Mouse (Mus musculus): ENCODE results near the gene Vav2. TPM values are rescaled to one million over a fixed set of nuclear protein-coding genes. Genes with fewer than 3 reads are reported as not detected.

Gene Vav2
- polyA plus RNA-seq, 1 experiment: 30.9 TPM

DNA sequence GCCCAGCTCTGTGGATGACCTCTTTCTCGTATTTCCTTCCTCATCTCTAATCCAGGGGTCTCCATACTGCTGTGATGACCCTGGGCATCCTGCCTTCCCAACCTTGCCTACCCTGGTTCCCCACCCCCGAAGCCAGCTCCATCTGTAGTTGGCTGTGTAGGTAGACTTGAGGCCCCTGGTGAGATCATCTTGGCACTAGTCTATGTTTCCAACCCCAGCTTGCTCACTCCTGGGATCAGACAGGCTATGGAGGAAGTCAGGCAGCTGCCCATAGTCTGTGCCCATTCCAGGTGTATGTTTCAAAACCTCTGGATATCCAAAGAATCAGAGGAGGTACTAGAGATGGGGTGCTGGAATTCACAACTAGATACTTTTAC, 179.4 kb downstream of the Vav2 start:
- peaks cover 7% of the 10 kb centered on the region for H3K4me1 ChIP-seq (ENCODE audit: control insufficient read depth, insufficient read depth, low read length)
- WGBS: 17% methylated on average over 2 of the region's 2 CpGs
- no peak for DNase-seq
- TF ChIP-seq POLR2A (IDR thresholded peaks at IDR 0.05; ENCODE audit: borderline replicate concordance, extremely low read depth, low read depth, low read length): no peak
- TF ChIP-seq CTCF (IDR thresholded peaks at IDR 0.05; ENCODE audit: insufficient read depth, low read length): no peak
- H3K4me3 ChIP-seq (replicated peaks; ENCODE audit: extremely low read depth, low read depth, low read length): no peak overlapping the region

GRCm38 (mm10) chr2:27246712-27247486, 179.9 kb downstream of the Vav2 start:
- peak; percentile 80 for DNase-seq
- H3K4me3 ChIP-seq (replicated peaks; ENCODE audit: extremely low read depth, low read depth, low read length): peak overlapping the region; percentile 21
- peak; percentile 59; the same call in 1 of the 2 replicates for TF ChIP-seq POLR2A (IDR thresholded peaks at IDR 0.05; ENCODE audit: borderline replicate concordance, extremely low read depth, low read depth, low read length)
- TF ChIP-seq CTCF (IDR thresholded peaks at IDR 0.05; ENCODE audit: insufficient read depth, low read length): peak; percentile 10; the same call in 1 of the 2 replicates
- 14% methylated on average over 7 of the region's 7 CpGs for WGBS
- peaks cover 7% of the 10 kb centered on the region for H3K4me1 ChIP-seq (ENCODE audit: control insufficient read depth, insufficient read depth, low read length)

- H3K4me3 ChIP-seq (replicated peaks; ENCODE audit: extremely low read depth, low read depth, low read length): no peak overlapping the region
- H3K4me1 ChIP-seq (ENCODE audit: control insufficient read depth, insufficient read depth, low read length): peaks cover 7% of the 10 kb centered on the region
- no peak for DNase-seq
- TF ChIP-seq POLR2A (IDR thresholded peaks at IDR 0.05; ENCODE audit: borderline replicate concordance, extremely low read depth, low read depth, low read length) (no peak), CTCF (IDR thresholded peaks at IDR 0.05; ENCODE audit: insufficient read depth, low read length) (no peak)
- 76% methylated on average over 7 of the region's 7 CpGs for WGBS
Observed at GRCm38 (mm10) chr2:27245947-27246346, 180.9 kb downstream of the Vav2 start.

DNA sequence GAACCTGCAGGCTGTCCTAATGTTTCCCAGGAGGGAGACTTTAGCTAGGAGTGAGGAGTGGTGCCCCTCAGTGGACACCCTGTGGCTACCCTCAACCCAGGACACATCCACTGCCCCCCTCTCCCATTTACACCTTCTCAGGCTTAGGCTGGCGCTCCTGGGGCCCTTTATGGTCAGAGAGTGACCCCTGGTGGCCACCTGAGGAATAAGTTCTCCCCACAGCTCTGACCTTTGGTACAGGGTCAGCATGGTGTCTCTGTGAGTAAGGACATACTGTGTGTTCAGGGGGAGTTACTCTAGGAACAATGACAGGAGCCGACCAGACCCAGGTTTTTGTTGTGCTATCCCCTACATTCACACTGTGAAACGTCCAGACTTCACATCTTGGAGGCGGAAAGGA, 189.5 kb downstream of the Vav2 start:
- H3K4me1 ChIP-seq (ENCODE audit: control insufficient read depth, insufficient read depth, low read length): no peaks in the 10 kb centered on the region
- no peak overlapping the region for H3K4me3 ChIP-seq (replicated peaks; ENCODE audit: extremely low read depth, low read depth, low read length)
- TF ChIP-seq POLR2A (IDR thresholded peaks at IDR 0.05; ENCODE audit: borderline replicate concordance, extremely low read depth, low read depth, low read length) (no peak), CTCF (IDR thresholded peaks at IDR 0.05; ENCODE audit: insufficient read depth, low read length) (peak; percentile 83)
- peak; percentile 64 for DNase-seq
- WGBS: 36% methylated on average over 4 of the region's 4 CpGs

- 27% methylated on average over 3 of the region's 3 CpGs for WGBS
- DNase-seq: peak; percentile 35
Observed at GRCm38 (mm10) chr2:27235729-27236128, 191.1 kb downstream of the Vav2 start.

DNA sequence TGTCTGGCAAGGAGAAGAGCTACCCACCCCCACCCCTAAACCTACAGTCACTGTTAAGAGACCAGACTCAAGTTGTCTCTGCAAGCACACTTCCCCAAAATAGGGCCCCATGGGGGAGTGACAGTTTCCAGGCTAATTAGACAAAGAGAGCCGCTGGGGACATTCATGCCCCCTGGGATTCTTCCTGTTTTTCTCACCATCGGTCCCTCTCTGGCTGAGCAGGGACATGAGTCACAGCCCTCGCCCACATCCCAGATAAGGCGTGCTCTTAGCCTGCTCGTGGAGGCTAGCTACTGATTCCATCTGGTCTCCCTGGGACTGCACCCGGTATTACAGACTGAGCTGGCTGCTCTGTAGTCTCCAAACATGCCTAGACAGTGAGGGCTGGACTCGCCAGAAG, 194.5 kb downstream of the Vav2 start:
- Histone ChIP-seq H3K4me1 (ENCODE audit: control insufficient read depth, insufficient read depth, low read length) (no peaks in the 10 kb centered on the region), H3K4me3 (replicated peaks; ENCODE audit: extremely low read depth, low read depth, low read length) (no peak overlapping the region)
- 31% methylated on average over 7 of the region's 7 CpGs for WGBS
- no peak for DNase-seq
- TF ChIP-seq CTCF (IDR thresholded peaks at IDR 0.05; ENCODE audit: insufficient read depth, low read length): no peak
- TF ChIP-seq POLR2A (IDR thresholded peaks at IDR 0.05; ENCODE audit: borderline replicate concordance, extremely low read depth, low read depth, low read length): no peak

More at GRCm38 (mm10) chr2:27235729-27236128, 191.1 kb downstream of the Vav2 start:
- TF ChIP-seq CTCF (IDR thresholded peaks at IDR 0.05; ENCODE audit: insufficient read depth, low read length) (peak; percentile 65), POLR2A (IDR thresholded peaks at IDR 0.05; ENCODE audit: borderline replicate concordance, extremely low read depth, low read depth, low read length) (no peak)
- no peak overlapping the region for H3K4me3 ChIP-seq (replicated peaks; ENCODE audit: extremely low read depth, low read depth, low read length)
- no peaks in the 10 kb centered on the region for H3K4me1 ChIP-seq (ENCODE audit: control insufficient read depth, insufficient read depth, low read length)

DNA sequence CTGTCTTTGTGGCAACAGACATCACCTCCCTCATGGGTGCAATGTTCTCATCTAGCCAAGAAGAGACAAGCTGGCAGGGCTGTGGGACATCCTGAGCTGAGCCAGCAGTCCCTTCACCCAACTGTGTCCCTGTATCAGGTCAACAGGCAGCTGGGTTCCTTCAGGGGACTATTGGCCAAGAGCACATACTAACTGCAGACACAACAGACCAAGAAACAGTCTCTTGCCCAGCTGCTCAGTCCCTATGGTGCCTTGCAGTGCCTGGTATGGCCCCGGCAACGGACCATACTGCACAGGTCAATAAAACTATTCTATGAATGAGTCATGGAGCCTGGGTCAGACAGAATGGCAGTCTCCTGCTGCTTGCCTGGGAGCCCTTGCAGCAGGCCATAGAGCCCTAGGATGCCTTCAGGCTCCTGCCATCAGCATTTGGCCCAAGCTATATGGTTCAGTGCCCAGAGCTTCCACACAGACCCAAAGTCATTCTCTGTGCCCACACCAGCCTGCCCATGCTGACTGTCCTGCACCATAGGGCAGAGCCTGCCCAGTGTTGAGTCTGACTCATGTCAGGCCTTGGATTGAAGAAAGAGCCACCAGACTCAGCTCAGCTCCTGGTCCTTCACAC, 197.2 kb downstream of the Vav2 start:
- DNase-seq: no peak
- WGBS: 90% methylated on average over 2 of the region's 2 CpGs
- no peak overlapping the region for H3K4me3 ChIP-seq (replicated peaks; ENCODE audit: extremely low read depth, low read depth, low read length)
- TF ChIP-seq POLR2A (IDR thresholded peaks at IDR 0.05; ENCODE audit: borderline replicate concordance, extremely low read depth, low read depth, low read length) (no peak), CTCF (IDR thresholded peaks at IDR 0.05; ENCODE audit: insufficient read depth, low read length) (no peak)
- H3K4me1 ChIP-seq (ENCODE audit: control insufficient read depth, insufficient read depth, low read length): no peaks in the 10 kb centered on the region

GRCm38 (mm10) chr2:27228809-27229480, 197.9 kb downstream of the Vav2 start:
- no peak for DNase-seq
- 77% methylated on average over 5 of the region's 5 CpGs for WGBS
- Histone ChIP-seq H3K4me1 (ENCODE audit: control insufficient read depth, insufficient read depth, low read length) (no peaks in the 10 kb centered on the region), H3K4me3 (replicated peaks; ENCODE audit: extremely low read depth, low read depth, low read length) (no peak overlapping the region)
- TF ChIP-seq CTCF (IDR thresholded peaks at IDR 0.05; ENCODE audit: insufficient read depth, low read length): no peak
- no peak for TF ChIP-seq POLR2A (IDR thresholded peaks at IDR 0.05; ENCODE audit: borderline replicate concordance, extremely low read depth, low read depth, low read length)

- H3K4me3 ChIP-seq (replicated peaks; ENCODE audit: extremely low read depth, low read depth, low read length): no peak overlapping the region
- DNase-seq: no peak
- TF ChIP-seq CTCF (IDR thresholded peaks at IDR 0.05; ENCODE audit: insufficient read depth, low read length) (no peak), POLR2A (IDR thresholded peaks at IDR 0.05; ENCODE audit: borderline replicate concordance, extremely low read depth, low read depth, low read length) (no peak)
- H3K4me1 ChIP-seq (ENCODE audit: control insufficient read depth, insufficient read depth, low read length): no peaks in the 10 kb centered on the region
- WGBS: 78% methylated on average over 7 of the region's 7 CpGs
Observed at GRCm38 (mm10) chr2:27226572-27226971, 200.3 kb downstream of the Vav2 start.
